Mouse (Mus musculus): ENCODE data around the gene Usf3. TPM values are rescaled to one million over a fixed set of nuclear protein-coding genes. Genes with fewer than 3 reads are reported as not detected.
A peak's percentile ranks its signal among the peaks of the same experiment; 100 is the strongest.

Usf3 gene
- polyA plus RNA-seq (2016; fragmentation: Nextera tagmentation; extraction: Ambion mirVana), result 2.4 and 2.8 TPM in 2 replicates

- WGBS, result under 1% methylated on average over 54 of the region's 77 CpGs
- peak within 1 kb of the TSS; percentile 99 for H3K27ac ChIP-seq
- peak within 1 kb of the TSS; percentile 86 for H3K4me3 ChIP-seq
- DNase-seq (ENCODE audit: low spot score), result peak; percentile 82
- peaks cover 17% of the 10 kb centered on the region for H3K4me1 ChIP-seq
- no peaks in the 10 kb centered on the region for H3K9me3 ChIP-seq
- H3K36me3 ChIP-seq, result 0 out of 2 replicates have a peak, but pooled peaks cover under 1% of the 10 kb centered on the region
- H3K27me3 ChIP-seq (ENCODE audit: insufficient read depth, poor library complexity, severe bottlenecking), result no peaks in the 10 kb centered on the region
Observed at GRCm38 (mm10) chr16:44173155-44173941, at the start of gene Usf3. Gene Usf3, plus strand, starts transcription at chr16:44173246.

- Histone ChIP-seq H3K4me3 (no peak overlapping the region), H3K4me1 (no peaks in the 10 kb centered on the region), H3K27me3 (ENCODE audit: insufficient read depth, poor library complexity, severe bottlenecking) (no peaks in the 10 kb centered on the region), H3K36me3 (no peaks in the 10 kb centered on the region), H3K9me3 (no peaks in the 10 kb centered on the region), H3K27ac (no peak overlapping the region)
- WGBS, result 76% methylated on average over 2 of the region's 2 CpGs
- no peak for DNase-seq (ENCODE audit: low spot score)
Observed at GRCm38 (mm10) chr16:44123786-44124185, 49.3 kb upstream of the Usf3 start.

- H3K9me3 ChIP-seq, result no peaks in the 10 kb centered on the region
- no peaks in the 10 kb centered on the region for H3K27me3 ChIP-seq (ENCODE audit: insufficient read depth, poor library complexity, severe bottlenecking)
- no peaks in the 10 kb centered on the region for H3K4me1 ChIP-seq
- WGBS, result 90% methylated on average over 1 of the region's 1 CpGs
- no peak for DNase-seq (ENCODE audit: low spot score)
- H3K4me3 ChIP-seq, result no peak overlapping the region
- H3K27ac ChIP-seq, result no peak overlapping the region
- no peaks in the 10 kb centered on the region for H3K36me3 ChIP-seq
Observed at GRCm38 (mm10) chr16:44124713-44125112, 48.3 kb upstream of the Usf3 start.

- H3K27ac ChIP-seq, result no peak overlapping the region
- no peaks in the 10 kb centered on the region for H3K36me3 ChIP-seq
- DNase-seq (ENCODE audit: low spot score), result no peak
- H3K27me3 ChIP-seq (ENCODE audit: insufficient read depth, poor library complexity, severe bottlenecking), result no peaks in the 10 kb centered on the region
- 69% methylated on average over 2 of the region's 2 CpGs for WGBS
- H3K4me1 ChIP-seq, result no peaks in the 10 kb centered on the region
- no peaks in the 10 kb centered on the region for H3K9me3 ChIP-seq
- H3K4me3 ChIP-seq, result no peak overlapping the region
Observed at GRCm38 (mm10) chr16:44125436-44125835, 47.6 kb upstream of the Usf3 start.

- WGBS, result 80% methylated on average over 4 of the region's 4 CpGs
- DNase-seq (ENCODE audit: low spot score), result no peak
- Histone ChIP-seq H3K36me3 (no peaks in the 10 kb centered on the region), H3K27ac (no peak overlapping the region), H3K4me3 (no peak overlapping the region), H3K27me3 (ENCODE audit: insufficient read depth, poor library complexity, severe bottlenecking) (no peaks in the 10 kb centered on the region), H3K4me1 (no peaks in the 10 kb centered on the region), H3K9me3 (no peaks in the 10 kb centered on the region)
Observed at GRCm38 (mm10) chr16:44126437-44126836, 46.6 kb upstream of the Usf3 start.

GRCm38 (mm10) chr16:44132300-44132699 is 40.7 kb upstream of the Usf3 start:
- 82% methylated on average over 4 of the region's 4 CpGs for WGBS
- no peak overlapping the region for H3K27ac ChIP-seq
- no peaks in the 10 kb centered on the region for H3K27me3 ChIP-seq (ENCODE audit: insufficient read depth, poor library complexity, severe bottlenecking)

GRCm38 (mm10) chr16:44133187-44133586 is 39.9 kb upstream of the Usf3 start:
- H3K9me3 ChIP-seq, result no peaks in the 10 kb centered on the region
- H3K4me1 ChIP-seq, result peaks cover 5% of the 10 kb centered on the region
- no peaks in the 10 kb centered on the region for H3K27me3 ChIP-seq (ENCODE audit: insufficient read depth, poor library complexity, severe bottlenecking)
- 85% methylated on average over 3 of the region's 3 CpGs for WGBS
- H3K27ac ChIP-seq, result no peak overlapping the region
- H3K36me3 ChIP-seq, result no peaks in the 10 kb centered on the region
- no peak for DNase-seq (ENCODE audit: low spot score)
- no peak overlapping the region for H3K4me3 ChIP-seq

More at GRCm38 (mm10) chr16:44132300-44132699, 40.7 kb upstream of the Usf3 start:
- Histone ChIP-seq H3K4me1 (no peaks in the 10 kb centered on the region), H3K4me3 (no peak overlapping the region), H3K9me3 (no peaks in the 10 kb centered on the region), H3K36me3 (no peaks in the 10 kb centered on the region)
- DNase-seq (ENCODE audit: low spot score), result no peak

GRCm38 (mm10) chr16:44136511-44137021 is 36.5 kb upstream of the Usf3 start:
- Histone ChIP-seq H3K9me3 (no peaks in the 10 kb centered on the region), H3K27ac (no peak overlapping the region), H3K4me3 (no peak overlapping the region), H3K4me1 (peaks cover 9% of the 10 kb centered on the region), H3K27me3 (ENCODE audit: insufficient read depth, poor library complexity, severe bottlenecking) (no peaks in the 10 kb centered on the region), H3K36me3 (no peaks in the 10 kb centered on the region)
- WGBS, result 89% methylated on average over 6 of the region's 6 CpGs
- no peak for DNase-seq (ENCODE audit: low spot score)

- H3K9me3 ChIP-seq, result no peaks in the 10 kb centered on the region
- 2% methylated on average over 24 of the region's 24 CpGs for WGBS
- H3K4me3 ChIP-seq, result peak overlapping the region; percentile 95
- peak; percentile 80 for DNase-seq (ENCODE audit: low spot score)
- H3K36me3 ChIP-seq, result no peaks in the 10 kb centered on the region
- peak overlapping the region; percentile 96 for H3K27ac ChIP-seq
- peaks cover 11% of the 10 kb centered on the region for H3K4me1 ChIP-seq
- no peaks in the 10 kb centered on the region for H3K27me3 ChIP-seq (ENCODE audit: insufficient read depth, poor library complexity, severe bottlenecking)
Observed at GRCm38 (mm10) chr16:44138377-44138978, 34.6 kb upstream of the Usf3 start.

- under 1% methylated on average over 25 of the region's 25 CpGs for WGBS
- H3K36me3 ChIP-seq, result no peaks in the 10 kb centered on the region
Observed at GRCm38 (mm10) chr16:44138979-44139535, 34.0 kb upstream of the Usf3 start.

GRCm38 (mm10) chr16:44139536-44140185 is 33.4 kb upstream of the Usf3 start, which contains the start of the genes Atp6v1a and Naa50:
Gene Atp6v1a, minus strand, starts transcription at chr16:44139705.
Gene Naa50, plus strand, starts transcription at chr16:44139830.
- under 1% methylated on average over 71 of the region's 71 CpGs for WGBS
- H3K4me1 ChIP-seq, result peaks cover 11% of the 10 kb centered on the region
- peak within 1 kb of the TSS; percentile 96 for H3K27ac ChIP-seq
- peak; percentile 96 for DNase-seq (ENCODE audit: low spot score)
- H3K36me3 ChIP-seq, result no peaks in the 10 kb centered on the region
- no peaks in the 10 kb centered on the region for H3K9me3 ChIP-seq
- peak within 1 kb of the TSS; percentile 95 for H3K4me3 ChIP-seq
- H3K27me3 ChIP-seq (ENCODE audit: insufficient read depth, poor library complexity, severe bottlenecking), result no peaks in the 10 kb centered on the region

More at GRCm38 (mm10) chr16:44138979-44139535, 34.0 kb upstream of the Usf3 start:
- H3K4me1 ChIP-seq, result peaks cover 11% of the 10 kb centered on the region
- H3K27me3 ChIP-seq (ENCODE audit: insufficient read depth, poor library complexity, severe bottlenecking), result no peaks in the 10 kb centered on the region
- peak overlapping the region; percentile 95 for H3K4me3 ChIP-seq
- DNase-seq (ENCODE audit: low spot score), result peak; percentile 94
- H3K27ac ChIP-seq, result peak overlapping the region; percentile 96
- no peaks in the 10 kb centered on the region for H3K9me3 ChIP-seq

- DNase-seq (ENCODE audit: low spot score), result peak; percentile 92
- Histone ChIP-seq H3K27ac (peak overlapping the region; percentile 96), H3K4me3 (peak overlapping the region; percentile 95), H3K9me3 (no peaks in the 10 kb centered on the region), H3K4me1 (peaks cover 11% of the 10 kb centered on the region), H3K36me3 (no peaks in the 10 kb centered on the region), H3K27me3 (ENCODE audit: insufficient read depth, poor library complexity, severe bottlenecking) (no peaks in the 10 kb centered on the region)
- WGBS, result under 1% methylated on average over 44 of the region's 44 CpGs
Observed at GRCm38 (mm10) chr16:44140186-44140787, 32.8 kb upstream of the Usf3 start.
